Mouse (Mus musculus) forebrain, embryonic 11.5 days (tissue): ENCODE measurements at regions not wholly inside any gene's neighbourhood (a gene's known extent, or its start where the extent isn't known, plus 50 kb on each side); places are given as distances from the start of the nearest gene placed in this dataset.

ENCODE experiments used
- ATAC-seq: fragments of 200-750 bp; cut with Nextera tagmentation; replicated peaks from 2 replicates; pipeline ENCODE4 v1.8.0; 2017; ENCODE audit warnings: moderate TSS enrichment; ENCODE audit not compliant: low FRiP score
- DNase-seq: peaks from one replicate; pipeline ENCODE4 v3.0.0-alpha.2; 2017; ENCODE audit warnings: low spot score
- H3K27ac ChIP-seq: fragments of 300-500 bp; sonication (generic); 2 replicates; pipeline ENCODE4 v1.5.1; 2014; ENCODE audit warnings: low read depth, low read length
- H3K27me3 ChIP-seq: fragments of 300-500 bp; sonication (generic); 2 replicates; pipeline ENCODE4 v1.6.1; 2014; ENCODE audit warnings: mild to moderate bottlenecking, low read length, mixed read lengths; ENCODE audit not compliant: control insufficient read depth, insufficient read depth
- H3K36me3 ChIP-seq: fragments of 300-500 bp; sonication (generic); 2 replicates; pipeline ENCODE4 v1.6.1; 2014; ENCODE audit warnings: mild to moderate bottlenecking, low read length, moderate library complexity, mixed read lengths; ENCODE audit not compliant: control insufficient read depth, insufficient read depth
- H3K4me1 ChIP-seq: fragments of 300-500 bp; sonication (generic); replicated peaks from 2 replicates; pipeline ENCODE4 v1.6.1; 2014; ENCODE audit warnings: low read length, mixed read lengths; ENCODE audit not compliant: control insufficient read depth, insufficient read depth
- H3K4me2 ChIP-seq: fragments of 300-500 bp; sonication (generic); 2 replicates; pipeline ENCODE4 v1.6.1; 2014; ENCODE audit warnings: low read depth, mild to moderate bottlenecking, low read length, moderate library complexity, mixed read lengths; ENCODE audit not compliant: severe bottlenecking
- H3K4me3 ChIP-seq: fragments of 300-500 bp; sonication (generic); 2 replicates; pipeline ENCODE4 v1.5.1; 2014; ENCODE audit warnings: low read depth, low read length
- H3K9ac ChIP-seq: fragments of 300-500 bp; sonication (generic); 2 replicates; pipeline ENCODE4 v1.6.1; 2014; ENCODE audit warnings: low read length
- H3K9me3 ChIP-seq: fragments of 300-500 bp; sonication (generic); 2 replicates; pipeline ENCODE4 v1.6.1; 2016; ENCODE audit warnings: low read length, mixed read lengths; ENCODE audit not compliant: control insufficient read depth
- WGBS: fragments of 180-500 bp; shearing (Covaris S2); extraction: QIAGEN DNeasy Blood & Tissue Kit; methylation state at CpG from one replicate; pipeline ENCODE4 v1.1.7; 2014; 5-methylcytosine and 5-hydroxymethylcytosine counted together

- DNase-seq = no peak
- no peak overlapping the region for H3K4me3 ChIP-seq
- H3K4me2 ChIP-seq = no peak overlapping the region
- no peak for ATAC-seq
- H3K27ac ChIP-seq = no peak overlapping the region
- no peaks in the 10 kb centered on the region for H3K9me3 ChIP-seq
- H3K36me3 ChIP-seq = no peaks in the 10 kb centered on the region
- H3K9ac ChIP-seq = no peak overlapping the region
- no peaks in the 10 kb centered on the region for H3K27me3 ChIP-seq
- H3K4me1 ChIP-seq = no peaks in the 10 kb centered on the region
- 90% methylated on average over 3 of the region's 3 CpGs for WGBS
These were observed 148.0 kb upstream of the Gm5148 start for GRCm38 (mm10) chr3:37872329-37872728.

- Histone ChIP-seq H3K9me3 (no peaks in the 10 kb centered on the region), H3K27me3 (no peaks in the 10 kb centered on the region), H3K4me2 (no peak overlapping the region), H3K27ac (no peak overlapping the region), H3K36me3 (no peaks in the 10 kb centered on the region), H3K9ac (no peak overlapping the region), H3K4me3 (no peak overlapping the region), H3K4me1 (no peaks in the 10 kb centered on the region)
- DNase-seq (no peak), ATAC-seq (no peak)
- WGBS = 73% methylated on average over 4 of the region's 4 CpGs
These were observed 146.8 kb upstream of the Gm5148 start for GRCm38 (mm10) chr3:37871076-37871475.

- no peak overlapping the region for H3K27ac ChIP-seq
- no peak overlapping the region for H3K9ac ChIP-seq
- no peaks in the 10 kb centered on the region for H3K36me3 ChIP-seq
- H3K4me2 ChIP-seq = no peak overlapping the region
- WGBS = 93% methylated on average over 4 of the region's 4 CpGs
- H3K4me1 ChIP-seq = no peaks in the 10 kb centered on the region
- H3K4me3 ChIP-seq = no peak overlapping the region
- ATAC-seq (no peak), DNase-seq (no peak)
- H3K27me3 ChIP-seq = no peaks in the 10 kb centered on the region
- H3K9me3 ChIP-seq = no peaks in the 10 kb centered on the region
These were observed 144.2 kb upstream of the Gm5148 start for GRCm38 (mm10) chr3:37868454-37868853.

- Histone ChIP-seq H3K27me3 (no peaks in the 10 kb centered on the region), H3K36me3 (no peaks in the 10 kb centered on the region), H3K27ac (no peak overlapping the region), H3K9me3 (no peaks in the 10 kb centered on the region), H3K9ac (no peak overlapping the region), H3K4me1 (no peaks in the 10 kb centered on the region), H3K4me2 (no peak overlapping the region), H3K4me3 (no peak overlapping the region)
- DNase-seq (no peak), ATAC-seq (no peak)
- WGBS = 90% methylated on average over 9 of the region's 9 CpGs
These were observed 138.5 kb upstream of the Gm5148 start for GRCm38 (mm10) chr3:37862756-37863155.

DNA sequence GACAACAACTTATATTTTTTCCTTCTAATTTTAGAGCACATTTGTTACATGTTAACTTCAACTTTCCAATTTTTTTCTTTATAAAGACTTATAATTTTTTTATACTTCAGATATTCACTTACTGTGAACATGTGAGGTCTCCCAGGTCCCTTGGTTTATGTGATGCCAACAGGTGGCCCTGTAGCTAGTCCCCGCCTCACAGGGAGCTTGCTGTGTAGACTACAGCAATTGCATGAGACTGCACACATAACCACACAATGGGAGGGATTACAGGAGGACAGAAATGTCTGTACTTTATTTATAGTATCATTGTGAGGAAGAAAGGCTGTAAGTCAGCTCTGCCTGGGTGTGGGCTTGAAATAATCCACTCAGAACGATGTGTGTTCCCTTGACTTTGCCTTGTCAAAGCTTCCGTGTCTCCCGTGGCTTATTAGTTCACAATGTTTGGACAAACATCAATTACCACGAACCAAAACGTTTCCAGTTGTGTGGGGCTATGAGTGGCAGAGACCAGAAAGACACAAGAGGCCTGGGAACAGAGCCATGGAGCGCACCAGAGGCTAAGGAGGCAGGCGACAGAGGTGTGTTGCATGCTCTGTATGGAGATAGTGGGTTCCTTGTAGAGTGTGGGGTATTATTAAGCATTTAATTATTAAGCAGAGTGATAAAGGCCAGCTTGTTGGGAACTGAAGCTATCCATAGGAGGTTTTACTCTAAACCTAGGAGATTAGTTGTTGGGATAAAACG is 136.6 kb upstream of the Gm5148 start:
- no peaks in the 10 kb centered on the region for H3K9me3 ChIP-seq
- DNase-seq (no peak), ATAC-seq (no peak)
- no peak overlapping the region for H3K27ac ChIP-seq
- H3K36me3 ChIP-seq = no peaks in the 10 kb centered on the region
- no peaks in the 10 kb centered on the region for H3K27me3 ChIP-seq
- 76% methylated on average over 9 of the region's 9 CpGs for WGBS
- H3K9ac ChIP-seq = no peak overlapping the region
- no peak overlapping the region for H3K4me2 ChIP-seq
- H3K4me1 ChIP-seq = no peaks in the 10 kb centered on the region
- H3K4me3 ChIP-seq = no peak overlapping the region

- H3K27me3 ChIP-seq = no peaks in the 10 kb centered on the region
- no peak; the same call in 1 of the 2 replicates for ATAC-seq
These were observed 135.9 kb upstream of the Gm5148 start for GRCm38 (mm10) chr3:37860034-37860714.

DNA sequence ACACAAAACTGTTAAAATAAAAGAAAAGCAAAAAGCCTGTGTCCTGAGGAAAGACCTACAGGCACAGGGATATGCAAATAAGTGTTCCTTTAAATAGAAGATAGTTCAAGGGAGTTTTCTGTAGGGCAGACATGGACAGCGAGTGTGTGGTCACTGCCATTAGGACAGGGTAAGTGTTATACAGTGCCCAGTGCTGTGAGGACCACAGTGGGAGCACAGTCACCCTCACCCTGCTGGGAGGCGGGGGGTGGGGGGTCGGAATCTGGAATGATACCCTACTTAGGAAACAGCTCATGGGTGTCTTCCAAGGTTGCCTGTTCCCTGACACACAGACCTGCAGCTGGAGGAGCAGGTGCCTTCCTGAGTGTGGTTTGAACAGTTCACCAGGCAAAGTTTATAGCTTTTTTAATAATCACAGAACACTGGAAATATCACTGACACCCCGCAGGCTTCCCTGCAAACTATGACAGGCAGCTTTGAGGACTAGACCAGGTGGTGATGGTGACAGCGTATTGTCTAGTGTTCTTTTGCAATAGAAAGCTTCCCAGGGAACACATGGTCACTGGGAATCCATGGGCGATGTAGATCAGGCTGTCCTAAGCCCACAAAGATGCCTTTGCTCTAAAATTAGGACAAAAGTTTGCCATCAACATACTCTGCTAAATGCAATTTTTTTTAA is 134.5 kb upstream of the Gm5148 start:
- Histone ChIP-seq H3K27me3 (no peaks in the 10 kb centered on the region), H3K4me1 (no peaks in the 10 kb centered on the region), H3K27ac (no peak overlapping the region), H3K9me3 (no peaks in the 10 kb centered on the region), H3K36me3 (no peaks in the 10 kb centered on the region), H3K9ac (no peak overlapping the region), H3K4me2 (no peak overlapping the region), H3K4me3 (no peak overlapping the region)
- ATAC-seq = no peak
- 89% methylated on average over 6 of the region's 6 CpGs for WGBS
- DNase-seq = no peak

More at GRCm38 (mm10) chr3:37860034-37860714, 135.9 kb upstream of the Gm5148 start:
- Histone ChIP-seq H3K9me3 (no peaks in the 10 kb centered on the region), H3K4me3 (no peak overlapping the region), H3K4me2 (no peak overlapping the region), H3K36me3 (no peaks in the 10 kb centered on the region), H3K4me1 (no peaks in the 10 kb centered on the region), H3K9ac (no peak overlapping the region), H3K27ac (no peak overlapping the region)
- no peak for DNase-seq
- WGBS = 71% methylated on average over 13 of the region's 13 CpGs

- Histone ChIP-seq H3K27ac (no peak overlapping the region), H3K9me3 (no peaks in the 10 kb centered on the region), H3K4me2 (no peak overlapping the region), H3K4me1 (no peaks in the 10 kb centered on the region), H3K27me3 (no peaks in the 10 kb centered on the region), H3K4me3 (no peak overlapping the region), H3K9ac (no peak overlapping the region), H3K36me3 (no peaks in the 10 kb centered on the region)
- DNase-seq (no peak), ATAC-seq (no peak)
- WGBS = 74% methylated on average over 3 of the region's 3 CpGs
These were observed 122.1 kb upstream of the Gm5148 start for GRCm38 (mm10) chr3:37846191-37847003.
